ENCODE assay signal across 8 mouse cellular contexts in genomic region chr8:20424903-20425222, GRCm38 (mm10).
A peak's percentile ranks its signal among the peaks of the same experiment; 100 is the strongest.
DNase-seq lines count a peak whose midpoint lies in the region; ATAC-seq and TF ChIP-seq lines count a peak whose summit lies in the region.
"Not testable (repeated sequence)": the region's sequence is repeated elsewhere in the genome, so short reads cannot be mapped to it uniquely, and the experiment has no call there.

No protein-coding gene starts in this region.

- TF ChIP-seq CTCF in G1E (IDR thresholded peaks at IDR 0.05; ENCODE audit: low read depth, low read length); liver, postnatal 0 days (IDR thresholded peaks at IDR 0.05; ENCODE audit: low read depth): not testable (repeated sequence)

- not testable (repeated sequence) for DNase-seq in G1E (ENCODE audit: low spot score); liver, postnatal 0 days
- DNase-seq in embryo, embryonic 10 days (ENCODE audit: low spot score): peak; percentile 4
- peak; percentile 11 for DNase-seq in hindbrain, embryonic 11.5 days (ENCODE audit: low spot score)
- DNase-seq in large intestine, adult 2 months (ENCODE audit: low read depth, low spot score): peak; percentile 86
- peak; percentile 66 for DNase-seq in naive thymus-derived CD4-positive, alpha-beta T cell, adult 2 months (ENCODE audit: low read depth)

- 35% methylated on average over 3 of the region's 3 CpGs for WGBS in forebrain, embryonic 13.5 days
- WGBS in hindbrain, embryonic 11.5 days: 37% methylated on average over 3 of the region's 3 CpGs
- WGBS in large intestine, adult 2 months: 13% methylated on average over 3 of the region's 3 CpGs
- 34% methylated on average over 3 of the region's 3 CpGs for WGBS in liver, postnatal 0 days (ENCODE audit: insufficient replicate concordance)
- WGBS in stomach, embryonic 16.5 days: 19% methylated on average over 3 of the region's 3 CpGs

- not testable (repeated sequence) for H3K9ac ChIP-seq in forebrain, embryonic 13.5 days; hindbrain, embryonic 11.5 days (ENCODE audit: low read depth, low read length); liver, postnatal 0 days (replicated peaks); stomach, embryonic 16.5 days (ENCODE audit: low read length)

- not testable (repeated sequence) for H3K27ac ChIP-seq in forebrain, embryonic 13.5 days; hindbrain, embryonic 11.5 days (ENCODE audit: low read depth, low read length); liver, postnatal 0 days (ENCODE audit: low read depth); stomach, embryonic 16.5 days (ENCODE audit: low read length)

- not testable (repeated sequence) for H3K36me3 ChIP-seq in G1E (replicated peaks); forebrain, embryonic 13.5 days (ENCODE audit: poor library complexity, severe bottlenecking); hindbrain, embryonic 11.5 days (ENCODE audit: control insufficient read depth, insufficient read depth, low read length); liver, postnatal 0 days (replicated peaks; ENCODE audit: insufficient read depth, low read length); stomach, embryonic 16.5 days (ENCODE audit: control insufficient read depth, insufficient read depth, low read length)

- H3K4me2 ChIP-seq in forebrain, embryonic 13.5 days: 0 out of 2 replicates have a peak overlapping the region, but pooled peaks have one; percentile 11
- H3K4me2 ChIP-seq in hindbrain, embryonic 11.5 days (replicated peaks; ENCODE audit: low read depth, low read length); liver, postnatal 0 days (ENCODE audit: low read depth, low read length); stomach, embryonic 16.5 days (ENCODE audit: low read depth, low read length): not testable (repeated sequence)

- not testable (repeated sequence) for H3K9me3 ChIP-seq in G1E (replicated peaks); forebrain, embryonic 13.5 days (replicated peaks); hindbrain, embryonic 11.5 days (ENCODE audit: control insufficient read depth, low read length); liver, postnatal 0 days (ENCODE audit: low read length); stomach, embryonic 16.5 days (replicated peaks; ENCODE audit: control insufficient read depth, low read length)

- H3K4me3 ChIP-seq in G1E (ENCODE audit: low read depth, low read length): peak overlapping the region; percentile 58
- H3K4me3 ChIP-seq in forebrain, embryonic 13.5 days: peak overlapping the region; percentile 47
- H3K4me3 ChIP-seq in hindbrain, embryonic 11.5 days (ENCODE audit: low read depth, low read length): peak overlapping the region; percentile 42
- peak overlapping the region; percentile 54; the same call in 1 of the 2 replicates for H3K4me3 ChIP-seq in liver, postnatal 0 days (ENCODE audit: low read depth, low read length)
- peak overlapping the region; percentile 52 for H3K4me3 ChIP-seq in stomach, embryonic 16.5 days (replicated peaks; ENCODE audit: low read length)

- ATAC-seq in G1E (ENCODE audit: extremely low read depth, insufficient number of reproducible peaks, low FRiP score, poor library complexity, severe bottlenecking); forebrain, embryonic 13.5 days; hindbrain, embryonic 11.5 days (ENCODE audit: low FRiP score); liver, postnatal 0 days; stomach, embryonic 16.5 days (ENCODE audit: insufficient read depth, low FRiP score): not testable (repeated sequence)

- not testable (repeated sequence) for H3K27me3 ChIP-seq in G1E (ENCODE audit: insufficient read depth, low read length); forebrain, embryonic 13.5 days; hindbrain, embryonic 11.5 days (ENCODE audit: control insufficient read depth, insufficient read depth, low read length); liver, postnatal 0 days (ENCODE audit: insufficient read depth, low read length); stomach, embryonic 16.5 days (ENCODE audit: control insufficient read depth, insufficient read depth, low read length)

- not testable (repeated sequence) for TF ChIP-seq EP300 in liver, postnatal 0 days (IDR thresholded peaks at IDR 0.05; ENCODE audit: low read depth)

- H3K4me1 ChIP-seq in G1E (ENCODE audit: insufficient read depth, low read depth, low read length); forebrain, embryonic 13.5 days; hindbrain, embryonic 11.5 days (replicated peaks; ENCODE audit: control insufficient read depth, insufficient read depth, low read length); liver, postnatal 0 days (ENCODE audit: insufficient read depth); stomach, embryonic 16.5 days (ENCODE audit: control insufficient read depth, insufficient read depth, low read length): not testable (repeated sequence)
